Mouse (Mus musculus) layer of hippocampus, postnatal 10 days (tissue): Measurements from ENCODE around the gene Pxn. TPM values are rescaled to one million over a fixed set of nuclear protein-coding genes. Genes with fewer than 3 reads are reported as not detected.
"Not testable (repeated sequence)": the region's sequence is repeated elsewhere in the genome, so short reads cannot be mapped to it uniquely, and the experiment has no call there.

Source experiments
- DNase-seq, 2 experiments: peaks; one replicate each; pipeline ENCODE4 v3.0.0; 2021; ENCODE audit warnings: low spot score in 2 of 2
- total RNA-seq, 2 experiments: library from RNA; stranded (reverse); gene quantifications; 2 replicates each; pipeline ENCODE4 v1.2.3; 2021

The Pxn gene
- total RNA-seq, 2 experiments from 2014 or later: 30.0 to 30.8 TPM

DNA sequence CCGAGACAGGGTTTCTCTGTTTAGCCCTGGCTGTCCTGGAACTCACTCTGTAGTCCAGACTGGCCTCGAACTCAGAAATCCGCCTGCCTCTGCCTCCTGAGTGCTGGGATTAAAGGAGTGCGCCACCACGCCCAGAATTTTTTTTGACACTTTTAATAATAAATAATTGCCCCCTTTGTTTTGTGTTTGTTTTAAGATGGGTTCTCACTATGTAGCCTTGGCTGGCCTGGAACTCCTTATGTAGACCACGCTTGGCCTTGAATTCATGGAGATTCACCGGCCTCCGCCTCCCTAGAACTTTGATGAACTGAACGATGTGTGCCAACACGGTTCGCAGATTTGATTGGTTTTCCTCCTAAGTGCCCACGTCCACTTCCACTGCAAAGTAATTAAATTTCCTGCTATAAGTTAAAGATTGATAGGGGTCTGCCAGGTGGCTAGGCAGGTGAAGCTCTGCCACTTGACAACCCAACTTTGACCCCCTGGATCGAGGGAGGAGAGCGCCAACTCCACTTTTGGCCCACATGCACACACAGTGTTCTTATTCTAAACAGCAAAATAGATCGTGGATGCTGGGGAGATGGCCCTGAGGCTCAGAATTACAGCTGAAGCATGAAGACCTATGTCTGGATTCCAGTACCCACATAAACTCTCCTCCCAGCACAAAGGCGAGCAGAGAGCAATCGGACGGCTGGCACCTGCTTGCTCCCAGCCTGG, 20.8 kb upstream of the Pxn start:
- DNase-seq: no peak

DNA sequence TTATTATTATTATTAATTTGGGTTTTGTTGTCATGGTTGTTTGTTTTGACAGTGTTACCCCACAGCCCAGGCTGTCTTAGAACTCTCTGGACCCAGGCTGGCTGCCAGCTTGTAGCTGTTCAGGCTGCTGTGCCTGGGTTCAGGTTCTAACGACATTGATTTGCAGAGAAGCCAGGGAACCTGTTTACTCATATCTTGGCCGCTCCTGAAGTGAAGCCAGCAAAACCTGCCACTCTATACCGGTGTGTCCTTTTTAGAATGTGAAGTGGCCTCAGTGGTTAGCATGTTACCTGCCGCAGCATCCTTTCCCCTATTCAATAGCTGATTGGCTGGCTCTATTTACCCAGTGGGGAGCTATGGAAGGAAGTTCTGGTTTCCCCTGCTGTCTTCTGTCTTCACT, 19.8 kb upstream of the Pxn start:
- DNase-seq: no peak

DNA sequence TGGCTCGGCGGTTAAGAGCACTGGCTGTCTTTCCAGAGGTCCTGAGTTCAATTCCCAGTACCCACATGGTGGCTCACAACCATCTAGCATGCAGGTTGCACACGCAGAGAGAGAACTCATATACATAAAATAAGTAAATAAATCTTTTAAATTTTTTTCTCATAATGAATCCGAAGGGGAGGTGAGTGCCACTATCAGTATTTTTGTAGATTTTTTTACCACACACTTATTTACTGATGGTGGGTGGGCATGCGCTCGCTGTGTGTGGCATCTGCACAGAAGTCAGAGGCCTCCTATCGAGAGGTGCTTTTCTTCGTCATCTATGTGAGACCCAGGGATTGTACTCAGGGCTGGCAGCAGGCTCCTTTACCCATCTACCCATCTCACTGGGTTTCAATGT, 19.1 kb upstream of the Pxn start:
- no peak for DNase-seq

DNA sequence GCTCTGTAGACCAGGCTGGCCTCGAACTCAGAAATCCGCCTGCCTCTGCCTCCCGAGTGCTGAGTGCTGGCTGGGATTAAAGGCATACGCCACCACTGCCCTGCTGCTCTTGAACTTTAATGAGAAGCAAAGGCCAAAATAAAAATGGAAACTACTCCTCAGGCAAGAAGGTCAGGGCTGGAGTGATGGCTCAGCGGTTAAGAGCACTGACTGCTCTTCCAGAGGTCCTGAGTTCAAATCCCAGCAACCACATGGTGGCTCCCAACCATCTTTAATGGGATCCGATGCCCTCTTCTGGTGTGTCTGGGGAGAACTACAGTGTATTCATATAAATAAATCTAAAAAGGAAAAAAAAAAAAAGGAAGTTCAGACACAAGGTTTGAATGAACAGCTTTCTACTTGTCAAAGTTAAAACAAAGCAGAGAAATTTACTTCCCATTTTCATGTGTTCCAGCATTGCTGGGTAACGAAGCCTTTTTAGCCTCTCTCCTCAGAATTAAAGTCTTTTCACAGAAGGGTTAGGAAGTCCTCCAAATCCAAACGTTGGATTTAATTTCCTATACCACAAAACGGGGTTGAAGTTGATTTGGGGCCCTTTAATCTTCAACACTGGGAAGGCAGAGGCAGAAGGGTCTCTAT, 18.4 kb upstream of the Pxn start:
- DNase-seq: no peak

DNA sequence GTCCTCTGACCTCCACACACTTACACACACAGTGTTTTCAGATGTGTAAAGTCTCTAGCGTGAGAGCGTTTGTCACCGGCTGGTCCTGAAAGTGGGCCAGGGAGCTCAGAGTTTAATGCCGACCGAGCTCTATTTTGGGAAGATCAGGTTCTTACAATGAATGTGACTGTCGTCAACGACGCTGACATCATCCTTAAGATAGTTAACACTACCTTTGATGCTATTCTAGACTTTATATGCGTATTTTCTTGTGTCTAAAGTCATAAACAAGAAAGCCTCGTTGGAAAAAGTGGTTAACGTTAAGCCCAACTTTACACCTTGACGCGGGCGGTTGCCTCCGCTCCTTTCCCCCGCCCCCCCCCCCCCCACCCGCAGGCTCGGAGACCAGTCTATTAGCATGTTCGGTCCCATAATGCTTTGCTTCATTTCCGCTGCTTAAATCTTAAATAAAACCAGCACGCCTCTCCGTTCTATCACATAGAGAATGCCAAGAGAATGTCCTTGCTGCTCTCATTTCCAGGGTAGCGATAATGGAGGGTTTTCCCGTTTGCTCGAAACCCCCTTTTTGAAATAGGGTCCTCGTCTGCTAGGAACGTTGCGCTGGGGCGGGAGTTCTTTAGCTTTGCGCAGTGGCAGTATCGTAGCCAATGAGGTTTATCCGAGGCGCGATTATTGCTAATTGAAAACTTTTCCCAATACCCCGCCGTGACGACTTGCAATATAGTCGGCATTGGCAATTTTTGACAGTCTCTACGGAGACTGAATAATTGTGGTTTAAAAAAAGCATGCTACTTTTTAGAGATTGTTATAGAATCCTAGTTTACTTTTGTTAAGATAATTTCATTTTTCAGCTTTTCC, 17.4 kb upstream of the Pxn start:
- peak; percentile 84 to 85 for DNase-seq

DNA sequence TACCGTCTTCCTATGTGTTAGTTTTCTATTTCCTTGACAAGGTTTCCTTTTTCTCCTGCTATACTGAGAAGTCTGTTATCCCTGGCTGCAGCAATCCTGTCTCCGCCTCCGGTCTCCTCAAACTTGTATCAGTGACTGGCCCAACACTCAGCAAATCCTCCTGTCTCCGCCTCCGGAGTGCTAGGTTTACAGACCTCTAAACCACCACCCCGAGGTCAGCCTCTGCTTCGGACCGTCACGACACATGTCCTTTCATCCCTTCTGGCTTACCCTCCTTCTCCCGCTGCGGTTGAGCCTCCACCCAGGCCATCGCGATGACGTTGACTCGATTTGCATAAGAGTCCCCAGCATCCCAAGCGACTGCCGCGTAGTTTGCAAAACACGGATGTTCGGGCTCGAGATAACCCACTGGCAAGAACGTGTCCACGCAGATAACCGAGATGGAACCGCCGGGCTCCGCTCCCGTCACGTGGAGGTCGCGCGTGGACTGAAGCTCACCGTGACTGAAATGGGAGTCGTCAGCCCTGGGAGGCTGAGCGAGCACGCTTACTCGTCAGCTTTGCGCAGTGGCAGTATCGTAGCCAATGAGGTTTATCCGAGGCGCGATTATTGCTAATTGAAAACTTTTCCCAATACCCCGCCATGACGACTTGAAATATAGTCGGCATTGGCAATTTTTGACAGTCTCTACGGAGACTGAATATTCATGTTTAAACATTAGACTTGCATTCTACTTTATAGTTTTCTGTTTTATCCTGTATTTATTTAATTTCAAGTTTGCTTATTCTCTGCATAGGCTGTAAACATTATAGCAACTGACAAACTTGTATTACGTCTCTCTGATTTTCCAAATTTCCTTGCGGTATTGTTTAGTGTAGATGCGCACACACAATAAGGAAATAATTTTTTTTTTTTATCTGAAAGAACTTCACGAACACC, 16.5 kb upstream of the Pxn start:
- DNase-seq: peak; percentile 87

DNA sequence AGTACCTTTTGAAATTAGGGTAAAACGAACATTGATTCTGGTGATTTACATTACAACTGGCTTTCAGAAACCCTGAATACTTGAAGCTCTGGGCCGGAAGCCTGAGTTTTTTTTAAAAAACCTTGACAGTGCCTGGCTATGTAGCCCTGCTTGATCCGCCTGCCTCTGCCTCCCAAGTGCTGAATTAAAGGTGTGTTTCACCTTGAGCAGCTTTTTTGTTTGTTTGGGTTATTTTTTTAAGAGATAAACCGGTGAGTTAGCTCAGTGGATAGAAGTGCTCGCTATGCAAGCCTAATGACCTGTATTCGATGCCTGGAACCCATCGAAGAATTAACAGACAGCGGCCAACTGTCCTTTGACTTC, 15.9 kb upstream of the Pxn start:
- DNase-seq: no peak

DNA sequence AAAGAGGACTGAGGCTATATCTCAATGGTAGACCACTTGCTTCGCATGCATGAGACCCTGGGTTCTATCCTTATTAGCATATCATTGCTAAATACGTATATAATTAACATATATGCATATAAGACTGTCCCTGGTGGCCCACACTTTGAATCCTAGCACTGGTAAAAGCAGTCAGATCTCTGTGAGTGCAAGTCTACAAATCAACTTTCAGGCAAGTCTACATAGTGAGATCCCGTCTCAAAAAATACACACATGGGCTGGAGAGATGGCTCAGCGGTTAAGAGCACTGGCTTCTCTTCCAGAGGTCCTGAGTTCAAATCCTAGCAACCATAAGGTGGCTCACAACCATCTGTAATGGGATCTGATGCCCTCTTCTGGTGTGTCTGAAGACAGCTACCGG, 15.4 kb upstream of the Pxn start:
- no peak for DNase-seq

DNA sequence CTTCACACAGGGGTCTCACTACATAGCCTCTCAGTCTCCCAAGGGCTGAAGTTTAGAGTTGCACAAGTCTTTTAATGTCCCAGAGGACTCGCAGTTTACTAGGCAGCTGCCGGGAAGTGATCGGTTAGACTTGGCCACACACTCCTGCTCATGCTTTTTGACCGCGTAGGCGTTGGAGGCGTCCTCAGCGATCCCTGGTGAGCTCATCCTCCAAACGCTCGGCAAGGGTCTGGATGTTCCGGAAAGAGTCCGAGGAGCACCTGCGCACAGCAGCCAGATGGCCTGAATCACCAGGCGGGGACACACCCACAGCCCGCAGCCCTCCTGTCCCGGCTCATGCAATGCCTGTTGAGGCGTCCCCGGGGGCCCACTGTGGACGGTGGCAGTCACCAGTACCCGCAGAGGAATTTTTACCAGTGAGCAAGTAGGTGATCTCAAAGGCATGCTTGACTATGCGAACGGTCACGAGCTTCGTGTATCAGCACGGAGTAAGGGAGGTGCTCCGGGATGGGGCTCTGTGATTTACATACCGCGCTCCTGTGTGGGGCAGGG, 14.6 kb upstream of the Pxn start:
- peak in 1 of 2 experiments; percentile 30 for DNase-seq

DNA sequence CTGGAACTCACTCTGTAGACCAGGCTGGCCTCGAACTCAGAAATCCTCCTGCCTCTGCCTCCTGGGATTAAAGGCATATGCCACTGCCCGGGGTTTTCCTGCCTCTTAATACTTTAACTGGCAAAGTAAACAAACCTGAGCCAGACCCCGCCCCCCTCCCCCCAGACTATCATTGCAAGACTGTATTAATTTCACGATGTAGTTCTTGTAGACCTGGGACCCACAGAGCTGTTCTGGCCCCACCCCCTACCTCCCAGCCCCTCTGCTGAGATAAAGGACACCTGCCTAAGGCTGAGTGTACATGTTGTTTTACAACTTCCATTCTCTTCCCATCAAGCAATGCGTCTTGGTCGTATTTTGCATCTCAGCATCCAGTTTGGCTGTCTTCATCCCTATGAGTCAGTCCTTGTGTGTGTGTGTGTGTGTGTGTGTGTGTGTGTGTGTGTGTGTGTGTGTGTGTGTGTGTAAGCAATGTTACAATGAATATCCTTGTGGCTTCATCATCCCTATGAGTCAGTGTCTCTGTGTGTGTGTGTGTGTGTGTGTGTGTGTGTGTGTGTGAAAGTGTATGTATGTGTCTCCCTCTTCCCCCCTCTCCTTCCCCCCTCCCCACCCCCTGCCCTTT, 13.7 kb upstream of the Pxn start:
- DNase-seq: no peak

DNA sequence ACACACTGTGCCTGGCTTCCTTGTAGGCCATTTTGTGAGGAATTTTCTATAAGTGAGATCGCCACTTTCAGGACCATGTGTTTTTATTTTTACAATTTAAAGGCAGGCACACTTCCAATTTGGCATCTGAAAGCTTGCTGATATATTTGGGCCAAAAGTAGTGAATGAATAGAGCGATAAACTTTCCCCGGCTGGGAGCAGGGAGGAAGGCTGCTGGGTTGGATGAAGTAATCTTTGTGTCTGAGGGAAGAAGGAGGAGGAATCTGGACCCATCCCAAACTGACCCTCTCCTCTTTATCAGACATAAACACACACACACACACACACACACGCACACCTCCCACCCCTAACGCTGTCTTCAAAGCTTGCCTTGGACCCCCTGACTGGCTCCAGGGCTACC, 13.0 kb upstream of the Pxn start:
- DNase-seq: no peak

DNA sequence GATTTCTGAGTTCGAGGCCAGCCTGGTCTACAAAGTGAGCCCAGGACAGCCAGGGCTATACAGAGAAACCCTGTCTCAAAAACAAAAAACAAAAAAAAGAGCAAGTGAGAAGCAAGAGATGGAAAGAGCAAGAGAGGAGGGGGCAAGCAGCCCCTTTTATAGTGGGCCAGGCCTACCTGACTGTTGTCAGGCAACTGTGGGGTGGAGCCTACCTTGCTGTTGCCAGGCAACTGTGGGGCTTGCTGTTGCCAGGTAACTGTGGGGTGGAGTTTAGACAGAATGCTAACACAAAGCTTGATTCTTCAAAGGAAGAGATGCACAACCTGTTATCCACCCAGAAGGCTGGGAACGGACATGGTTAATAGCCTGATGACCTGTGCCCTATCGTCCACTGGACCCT, 10.9 kb upstream of the Pxn start:
- not testable (repeated sequence) for DNase-seq

DNA sequence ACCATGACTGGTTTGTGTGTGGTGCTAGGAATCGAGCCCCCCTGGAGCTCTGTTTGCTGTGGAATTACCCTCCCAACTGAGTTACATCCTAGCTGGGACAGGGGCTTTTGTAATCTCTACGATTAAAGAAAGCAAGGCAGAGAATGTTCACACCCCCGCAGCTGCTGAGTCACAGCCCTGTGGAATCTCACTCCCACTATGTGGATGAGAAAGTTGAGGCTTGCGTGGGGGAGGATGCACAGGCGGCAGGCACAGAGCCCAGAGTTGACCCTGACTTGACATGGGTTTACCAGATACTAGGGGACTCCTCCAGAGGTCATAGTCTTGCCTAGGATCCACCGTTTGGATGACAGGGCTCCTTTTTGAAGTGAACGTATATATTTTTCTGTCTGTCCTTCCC, 9.4 kb upstream of the Pxn start:
- no peak for DNase-seq

DNA sequence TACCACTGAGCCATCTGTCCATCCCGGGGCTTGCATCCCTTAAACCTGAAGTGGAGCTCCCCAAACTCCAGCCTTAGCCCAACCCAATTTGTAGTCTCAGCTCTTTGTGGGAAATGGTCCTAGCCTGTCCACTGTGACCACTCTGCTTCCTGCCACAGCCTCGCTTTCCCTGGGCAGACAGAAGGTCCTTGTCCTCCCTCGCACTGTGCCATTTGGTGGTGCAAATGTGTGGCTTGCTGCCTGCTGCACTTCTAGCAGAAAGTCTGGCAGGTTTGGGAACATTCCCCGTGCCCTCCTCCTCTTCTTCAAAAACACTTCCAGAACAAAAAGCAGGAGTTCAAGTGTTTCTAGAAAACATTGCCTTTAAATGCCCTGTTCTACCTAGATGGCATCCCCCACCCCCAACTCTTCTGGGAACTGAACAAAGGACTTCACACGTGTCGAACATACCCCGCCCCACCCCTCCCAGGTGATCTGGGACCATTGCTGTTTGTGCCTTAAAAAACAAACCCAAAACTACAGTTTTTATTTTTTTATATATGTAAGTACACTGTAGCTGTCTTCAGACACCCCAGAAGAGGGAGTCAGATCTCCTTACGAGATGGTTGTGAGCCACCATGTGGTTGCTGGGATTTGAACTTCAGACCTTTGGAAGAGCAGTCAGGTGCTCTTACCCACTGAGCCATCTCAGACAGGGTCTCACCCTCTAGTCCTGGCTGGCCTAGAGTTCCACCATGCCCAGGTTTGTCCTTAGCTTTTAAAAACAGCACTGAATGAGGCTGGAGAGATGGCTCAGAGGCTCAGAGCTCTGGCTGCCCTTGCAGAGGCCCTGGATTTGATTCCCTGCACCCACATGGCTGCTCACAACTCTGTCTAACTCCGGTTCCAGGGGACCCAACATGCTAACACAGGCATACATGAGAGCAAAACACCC, 7.9 kb upstream of the Pxn start:
- no peak for DNase-seq

DNA sequence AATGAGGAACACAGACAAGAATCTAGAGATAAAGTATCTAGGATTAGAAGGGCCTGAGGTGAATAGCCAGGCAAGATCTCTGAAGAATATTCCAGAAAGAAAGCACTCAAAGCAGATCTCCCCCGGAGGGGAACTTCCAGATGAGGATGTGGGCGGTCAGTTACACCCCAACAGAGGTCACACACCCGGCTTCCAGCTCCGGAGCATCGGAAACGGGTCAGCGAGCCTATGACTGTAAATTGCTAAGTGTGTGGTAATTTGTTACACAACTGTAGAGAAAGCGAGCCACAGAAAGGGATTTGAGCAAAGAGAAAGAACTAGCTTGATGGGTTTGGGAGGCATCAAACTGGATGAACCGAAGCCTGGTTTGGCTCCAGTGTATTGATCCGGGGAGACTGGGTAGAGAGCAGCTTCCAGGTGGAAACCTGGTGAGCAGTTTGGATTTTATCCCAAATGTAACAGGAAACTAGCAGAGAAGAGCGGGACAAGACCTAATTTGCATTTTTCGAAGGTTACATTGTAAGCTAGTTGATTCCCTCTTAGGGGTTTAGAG, 6.0 kb upstream of the Pxn start:
- no peak for DNase-seq

DNA sequence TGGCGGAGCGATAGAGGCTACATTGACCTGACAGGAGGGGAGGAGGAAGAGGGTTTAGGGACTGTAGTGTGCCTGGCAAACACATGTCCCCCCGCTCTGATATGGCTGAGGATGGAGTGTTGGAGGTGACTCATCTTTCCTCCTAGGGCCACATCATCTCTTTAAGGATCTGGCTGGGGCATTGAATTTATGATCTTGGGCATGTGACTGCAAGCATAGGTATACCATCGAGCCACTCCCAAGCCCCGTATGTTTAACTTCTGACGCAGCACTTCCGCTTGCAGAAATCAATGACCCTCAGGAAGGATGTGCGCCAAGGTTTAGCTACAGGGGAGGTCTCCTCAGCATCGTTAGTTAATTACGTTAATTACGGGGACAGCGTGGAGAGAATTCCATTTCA, 3.4 kb upstream of the Pxn start:
- no peak for DNase-seq

DNA sequence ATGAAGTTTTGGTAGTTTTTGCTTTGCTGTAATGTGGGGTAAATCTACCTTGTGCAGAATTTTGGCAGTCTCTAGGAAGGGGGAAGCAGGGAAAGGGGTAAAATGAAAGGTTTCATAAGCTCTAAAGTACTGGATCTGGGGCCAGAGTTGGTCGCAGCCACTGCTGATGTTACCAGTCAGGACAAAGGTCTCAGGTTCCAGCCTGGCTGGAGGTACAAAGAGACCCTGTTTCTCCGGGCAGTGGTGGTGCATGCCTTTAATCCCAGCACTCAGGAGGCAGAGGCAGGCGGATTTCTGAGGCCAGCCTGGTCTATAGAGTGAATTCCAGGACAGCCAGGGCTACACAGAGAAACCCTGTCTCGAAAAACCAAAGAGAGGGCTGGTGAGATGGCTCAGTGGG, 859 bp upstream of the Pxn start:
- DNase-seq: not testable (repeated sequence)

DNA sequence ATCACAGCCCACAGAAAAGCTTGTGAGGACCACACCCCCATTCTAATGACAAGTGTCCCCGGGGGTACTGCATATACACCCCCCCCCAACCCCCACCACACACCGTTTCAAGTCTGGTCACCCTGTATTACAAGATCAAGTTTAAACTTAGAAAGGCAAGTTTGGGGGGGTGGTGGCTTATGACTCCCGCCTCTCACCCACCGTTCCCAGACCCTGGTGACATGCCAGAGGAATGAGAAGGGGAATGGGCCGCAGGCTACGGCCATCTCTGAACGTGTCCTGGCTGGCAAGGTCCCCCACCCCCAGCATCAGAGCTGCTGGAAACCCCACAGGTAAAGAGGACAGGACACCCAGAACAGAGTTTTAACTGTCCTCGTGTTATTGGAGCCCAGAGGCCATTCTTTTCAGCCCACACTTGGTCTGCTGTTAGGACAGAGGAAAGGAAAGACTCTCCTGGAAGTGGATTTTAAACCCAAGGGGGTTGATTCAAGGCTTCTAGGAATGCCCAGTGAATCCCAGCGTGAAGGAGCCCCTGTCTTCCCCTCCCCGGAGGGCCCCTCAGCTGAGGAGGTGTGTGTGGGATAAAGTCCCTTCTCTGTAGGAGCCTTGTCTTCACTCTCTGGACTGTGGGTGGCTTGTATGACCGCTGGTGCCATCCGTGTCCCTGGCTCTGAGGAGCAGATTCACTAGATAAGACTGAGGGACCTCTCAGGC, 948 bp downstream of the Pxn start:
- DNase-seq: no peak
